Mouse (Mus musculus) thymus, postnatal 4 days (tissue): ENCODE results near the gene Plekha6.

Experiments used
- DNase-seq: peaks from one replicate; pipeline ENCODE4 v3.0.0; 2021

Gene Plekha6

GRCm38 (mm10) chr1:133146014-133147009 is 17.7 kb upstream of the Plekha6 start:
- peak; percentile 58 for DNase-seq

- DNase-seq = no peak
Observed at GRCm38 (mm10) chr1:133147324-133147723, 16.7 kb upstream of the Plekha6 start.

- DNase-seq = no peak
Observed at GRCm38 (mm10) chr1:133148122-133148521, 15.9 kb upstream of the Plekha6 start.

GRCm38 (mm10) chr1:133150556-133150955 is 13.5 kb upstream of the Plekha6 start:
- DNase-seq = no peak

GRCm38 (mm10) chr1:133152213-133152612 is 11.8 kb upstream of the Plekha6 start:
- no peak for DNase-seq

- DNase-seq = no peak
Observed at GRCm38 (mm10) chr1:133155270-133155669, 8.7 kb upstream of the Plekha6 start.

- DNase-seq = peak; percentile 68
Observed at GRCm38 (mm10) chr1:133159128-133159564, 4.9 kb upstream of the Plekha6 start.

- DNase-seq = no peak
Observed at GRCm38 (mm10) chr1:133161559-133161958, 2.5 kb upstream of the Plekha6 start.

GRCm38 (mm10) chr1:133162046-133162445 is 2.0 kb upstream of the Plekha6 start:
- DNase-seq = no peak

- DNase-seq = no peak
Observed at GRCm38 (mm10) chr1:133162981-133163380, 1.0 kb upstream of the Plekha6 start.

GRCm38 (mm10) chr1:133164591-133165011 is 591 bp downstream of the Plekha6 start:
- peak; percentile 63 for DNase-seq

- no peak for DNase-seq
Observed at GRCm38 (mm10) chr1:133165111-133165510, 1.1 kb downstream of the Plekha6 start.

- DNase-seq = no peak
Observed at GRCm38 (mm10) chr1:133168318-133169060, 4.5 kb downstream of the Plekha6 start.

- DNase-seq = no peak
Observed at GRCm38 (mm10) chr1:133170196-133170595, 6.2 kb downstream of the Plekha6 start.

GRCm38 (mm10) chr1:133171357-133171756 is 7.3 kb downstream of the Plekha6 start:
- no peak for DNase-seq

GRCm38 (mm10) chr1:133175150-133175549 is 11.1 kb downstream of the Plekha6 start:
- no peak for DNase-seq

GRCm38 (mm10) chr1:133177480-133178172 is 13.6 kb downstream of the Plekha6 start:
- DNase-seq = peak; percentile 75

- no peak for DNase-seq
Observed at GRCm38 (mm10) chr1:133178732-133179440, 14.9 kb downstream of the Plekha6 start.

- peak; percentile 92 for DNase-seq
Observed at GRCm38 (mm10) chr1:133181072-133182015, 17.3 kb downstream of the Plekha6 start.

- DNase-seq = peak; percentile 50
Observed at GRCm38 (mm10) chr1:133182016-133182705, 18.2 kb downstream of the Plekha6 start.
